Mouse (Mus musculus): ENCODE data around the gene Myo1d.

The Myo1d gene

GRCm38 (mm10) chr11:80550264-80550663 is 229.6 kb downstream of the Myo1d start:
- CTCF ChIA-PET: interaction anchor here (0.6 kb wide), 1 partner anchor 250 kb away, joined by 3 read pairs; the partner anchor contains the start of gene Rhbdl3

- CTCF ChIA-PET: interaction anchor here (0.6 kb wide), 1 partner anchor 249 kb away, joined by 3 read pairs; the partner anchor contains the start of gene Rhbdl3
Measured at GRCm38 (mm10) chr11:80549854-80550253, 230.0 kb downstream of the Myo1d start.

GRCm38 (mm10) chr11:80546233-80546632 is 233.6 kb downstream of the Myo1d start:
- CTCF ChIA-PET: interaction anchor here (0.5 kb wide), 1 partner anchor 84 kb away, joined by 6 read pairs; no protein-coding TSS in a partner anchor

- CTCF ChIA-PET: no interaction called here
Measured at GRCm38 (mm10) chr11:80539056-80539455, 240.8 kb downstream of the Myo1d start.

GRCm38 (mm10) chr11:80532966-80533365 is 246.9 kb downstream of the Myo1d start:
- CTCF ChIA-PET: no interaction called here

- CTCF ChIA-PET: no interaction called here
Measured at GRCm38 (mm10) chr11:80529149-80529548, 250.7 kb downstream of the Myo1d start.

- CTCF ChIA-PET: interaction anchor here (0.7 kb wide), 1 partner anchor 243 kb away, joined by 12 read pairs; no protein-coding TSS in a partner anchor
Measured at GRCm38 (mm10) chr11:80527697-80528096, 252.1 kb downstream of the Myo1d start.

- CTCF ChIA-PET: no interaction called here
Measured at GRCm38 (mm10) chr11:80524213-80524612, 255.6 kb downstream of the Myo1d start.

GRCm38 (mm10) chr11:80523410-80523809 is 256.4 kb downstream of the Myo1d start:
- CTCF ChIA-PET: no interaction called here

- CTCF ChIA-PET: no interaction called here
Measured at GRCm38 (mm10) chr11:80522852-80523251, 257.0 kb downstream of the Myo1d start.

GRCm38 (mm10) chr11:80521148-80521547 is 258.7 kb downstream of the Myo1d start:
- CTCF ChIA-PET: no interaction called here

- CTCF ChIA-PET: interaction anchor here (0.5 kb wide), 1 partner anchor 30 kb away, joined by 3 read pairs; no protein-coding TSS in a partner anchor
Measured at GRCm38 (mm10) chr11:80518421-80519367, 261.1 kb downstream of the Myo1d start.

GRCm38 (mm10) chr11:80515895-80516294 is 263.9 kb downstream of the Myo1d start:
- CTCF ChIA-PET: no interaction called here

GRCm38 (mm10) chr11:80515346-80515745 is 264.5 kb downstream of the Myo1d start:
- CTCF ChIA-PET: interaction anchor here (1.3 kb wide), 1 partner anchor 11 kb away, joined by 3 read pairs; no protein-coding TSS in a partner anchor

- CTCF ChIA-PET: no interaction called here
Measured at GRCm38 (mm10) chr11:80513796-80514195, 266.0 kb downstream of the Myo1d start.

GRCm38 (mm10) chr11:80512313-80513056 is 267.3 kb downstream of the Myo1d start:
- CTCF ChIA-PET: no interaction called here

GRCm38 (mm10) chr11:80510124-80510523 is 269.7 kb downstream of the Myo1d start:
- CTCF ChIA-PET: interaction anchor here (0.5 kb wide), 1 partner anchor 299 kb away, joined by 4 read pairs; no protein-coding TSS in a partner anchor

GRCm38 (mm10) chr11:80509176-80509506 is 270.7 kb downstream of the Myo1d start:
- CTCF ChIA-PET: no interaction called here

- CTCF ChIA-PET: no interaction called here
Measured at GRCm38 (mm10) chr11:80508361-80509175, 271.3 kb downstream of the Myo1d start.

- CTCF ChIA-PET: no interaction called here
Measured at GRCm38 (mm10) chr11:80507791-80508190, 272.0 kb downstream of the Myo1d start.

GRCm38 (mm10) chr11:80506483-80506882 is 273.3 kb downstream of the Myo1d start:
- CTCF ChIA-PET: no interaction called here

GRCm38 (mm10) chr11:80505581-80505980 is 274.2 kb downstream of the Myo1d start:
- CTCF ChIA-PET: no interaction called here
